Mouse (Mus musculus) lung, adult 2 months (tissue): ENCODE results near the gene Klk1b8.
"Not testable (repeated sequence)": the region's sequence is repeated elsewhere in the genome, so short reads cannot be mapped to it uniquely, and the experiment has no call there.

Experiments
- CTCF ChIP-seq: fragments of 200-500 bp; IDR thresholded peaks from 2 replicates; pipeline ENCODE4 v1.5.1; 2011; ENCODE audit warnings: mild to moderate bottlenecking, low read length, control low read depth; ENCODE audit not compliant: insufficient read depth
- POLR2A ChIP-seq: fragments of 200-500 bp; IDR thresholded peaks from 2 replicates; pipeline ENCODE4 v1.6.1; 2011; ENCODE audit warnings: low read depth, mild to moderate bottlenecking, control low read depth, low read length, borderline replicate concordance; ENCODE audit errors: extremely low read depth

GRCm38 (mm10) chr7:43994821-43995220, 44.4 kb downstream of the Klk1b8 start:
- TF ChIP-seq CTCF, POLR2A: not testable (repeated sequence)
